11 mouse cellular contexts compared by ENCODE assay signal in genomic region chr4:9060221-9060620, GRCm38 (mm10).
DNase-seq lines count a peak whose midpoint lies in the region; ATAC-seq and TF ChIP-seq lines count a peak whose summit lies in the region.
"Had no signal": no experiment of that assay in that cellular context is flagged by ENCODE, and none has a peak within 500 bp of the region (broad histone marks: within the 10 kb centered on the region; RNA-seq: fewer than 3 reads in every experiment).

No protein-coding gene starts in this region.

- ATAC-seq in forebrain, embryonic 12.5 days (ENCODE audit: low FRiP score), result peak; percentile 84
- no peak for ATAC-seq in intestine, postnatal 0 days

- no peak overlapping the region for H3K4me2 ChIP-seq in forebrain, embryonic 12.5 days
- no peak overlapping the region for H3K4me2 ChIP-seq in intestine, postnatal 0 days (replicated peaks; ENCODE audit: low read depth)

- peak overlapping the region; percentile 21; the same call in 1 of the 2 replicates for H3K27ac ChIP-seq in forebrain, embryonic 12.5 days
- no peak overlapping the region for H3K27ac ChIP-seq in intestine, postnatal 0 days (ENCODE audit: low read depth, low read length)
- H3K27ac ChIP-seq: liver, embryonic 14.5 days had no signal

- H3K36me3 ChIP-seq in forebrain, embryonic 12.5 days (replicated peaks), result no peaks in the 10 kb centered on the region
- no peaks in the 10 kb centered on the region for H3K36me3 ChIP-seq in intestine, postnatal 0 days (ENCODE audit: control insufficient read depth, insufficient read depth)

- no peaks in the 10 kb centered on the region for H3K27me3 ChIP-seq in forebrain, embryonic 12.5 days
- H3K27me3 ChIP-seq in intestine, postnatal 0 days (replicated peaks; ENCODE audit: control insufficient read depth, insufficient read depth, low read length), result no peaks in the 10 kb centered on the region

- peaks cover 16% of the 10 kb centered on the region for H3K4me1 ChIP-seq in forebrain, embryonic 12.5 days
- no peaks in the 10 kb centered on the region; the same call in 1 of the 2 replicates for H3K4me1 ChIP-seq in intestine, postnatal 0 days (replicated peaks; ENCODE audit: control insufficient read depth, insufficient read depth, low read length)

- DNase-seq in heart, postnatal 4 days, result peak; percentile 27
- DNase-seq in heart, adult 9 months (ENCODE audit: low spot score in 2 of 2), result no peak
- peak; percentile 59 for DNase-seq in embryo, embryonic 10.5 days (ENCODE audit: low spot score)
- peak; percentile 53 for DNase-seq in mesoderm, embryonic 11.5 days (ENCODE audit: low read depth, low spot score)
- DNase-seq in adrenal gland, adult 2 months, result no peak
- DNase-seq in right cerebral cortex, postnatal 4 days, result no peak
- DNase-seq: kidney, adult 2 months; thymus, postnatal 4 days had no signal

- no peak overlapping the region for H3K4me3 ChIP-seq in forebrain, embryonic 12.5 days (replicated peaks)
- H3K4me3 ChIP-seq in intestine, postnatal 0 days (ENCODE audit: low read depth, low read length), result no peak overlapping the region

- WGBS in forebrain, embryonic 12.5 days, result 16% methylated on average over 5 of the region's 5 CpGs
- 79% methylated on average over 5 of the region's 5 CpGs for WGBS in intestine, postnatal 0 days

- H3K9me3 ChIP-seq in forebrain, embryonic 12.5 days, result no peaks in the 10 kb centered on the region
- H3K9me3 ChIP-seq in intestine, postnatal 0 days (ENCODE audit: control insufficient read depth), result no peaks in the 10 kb centered on the region

- H3K9ac ChIP-seq in forebrain, embryonic 12.5 days, result no peak overlapping the region
- H3K9ac ChIP-seq in intestine, postnatal 0 days (ENCODE audit: low read depth, low read length), result no peak overlapping the region
- H3K9ac ChIP-seq: liver, embryonic 14.5 days had no signal

- no peak for TF ChIP-seq CTCF in intestine, postnatal 0 days (IDR thresholded peaks at IDR 0.05; ENCODE audit: low read depth)

Comparison
In these comparisons a context has a peak if more than half of its experiments do, and no peak if none do; other contexts are left out.
1. DNase-seq: peak in heart, postnatal 4 days (single experiment), embryo, embryonic 10.5 days (single experiment) and mesoderm, embryonic 11.5 days (single experiment); none in heart, adult 9 months (0 of 2), adrenal gland, adult 2 months (single experiment) and right cerebral cortex, postnatal 4 days (single experiment).